Mouse (Mus musculus) neural tube, embryonic 14.5 days (tissue): ENCODE data around the gene Kcnh4. TPM values are rescaled to one million over a fixed set of nuclear protein-coding genes. Genes with fewer than 3 reads are reported as not detected.

Experiments used
- ATAC-seq: fragments of 200-750 bp; cut with Nextera tagmentation; 2 replicates; pipeline ENCODE4 v1.8.0; 2017; ENCODE audit warnings: low read depth, mild to moderate bottlenecking, moderate TSS enrichment, moderate library complexity
- H3K27ac ChIP-seq: fragments of 300-500 bp; sonication (generic); 2 replicates; pipeline ENCODE4 v1.5.1; 2014; ENCODE audit warnings: low read depth, mild to moderate bottlenecking, control low read depth, low read length, moderate library complexity, mixed read lengths
- H3K27me3 ChIP-seq: fragments of 300-500 bp; sonication (generic); 2 replicates; pipeline ENCODE4 v1.6.1; 2014; ENCODE audit warnings: low read length; ENCODE audit not compliant: control insufficient read depth, insufficient read depth
- H3K36me3 ChIP-seq: fragments of 300-500 bp; sonication (generic); 2 replicates; pipeline ENCODE4 v1.6.1; 2014; ENCODE audit warnings: low read length, mixed read lengths; ENCODE audit not compliant: control insufficient read depth, insufficient read depth
- H3K4me1 ChIP-seq: fragments of 300-500 bp; sonication (generic); 2 replicates; pipeline ENCODE4 v1.6.1; 2014; ENCODE audit warnings: low read length; ENCODE audit not compliant: control insufficient read depth, insufficient read depth
- H3K4me2 ChIP-seq: fragments of 300-500 bp; sonication (generic); 2 replicates; pipeline ENCODE4 v1.6.1; 2014; ENCODE audit warnings: mild to moderate bottlenecking, low read depth, low read length, control low read depth
- H3K4me3 ChIP-seq: fragments of 300-500 bp; sonication (generic); 2 replicates; pipeline ENCODE4 v1.5.1; 2014; ENCODE audit warnings: low read depth, low read length, control low read depth, mixed read lengths
- H3K9ac ChIP-seq: fragments of 300-500 bp; sonication (generic); replicated peaks from 2 replicates; pipeline ENCODE4 v1.6.1; 2014; ENCODE audit warnings: low read depth, mild to moderate bottlenecking, control low read depth, low read length, mixed read lengths
- H3K9me3 ChIP-seq: fragments of 300-500 bp; sonication (generic); 2 replicates; pipeline ENCODE4 v1.6.1; 2016; ENCODE audit warnings: low read length; ENCODE audit not compliant: control insufficient read depth
- WGBS: fragments of 180-500 bp; shearing (Covaris S2); extraction: QIAGEN DNeasy Blood & Tissue Kit; methylation state at CpG from one replicate; pipeline ENCODE4 v1.1.7; 2014; 5-methylcytosine and 5-hydroxymethylcytosine counted together
- polyA plus RNA-seq: library from polyadenylated mRNA; unstranded; fragments of >200 nt; fragmentation: Nextera tagmentation; extraction: Ambion mirVana; gene quantifications from 2 replicates; pipeline ENCODE4 v1.2.1, GENCODE M21; 2014

Kcnh4 gene
- 6.4 and 10.1 TPM in 2 replicates for polyA plus RNA-seq

GRCm38 (mm10) chr11:100759611-100760233 is at the start of gene Kcnh4:
Gene Kcnh4 (minus strand): TSS chr11:100759942.
- peaks cover 8% of the 10 kb centered on the region; the same call in 1 of the 2 replicates for H3K27me3 ChIP-seq
- H3K27ac ChIP-seq, result 0 out of 2 replicates have a peak within 1 kb of the TSS, but pooled peaks have one; percentile 28
- no peaks in the 10 kb centered on the region for H3K36me3 ChIP-seq
- ATAC-seq, result peak; percentile 54
- H3K9ac ChIP-seq, result peak within 1 kb of the TSS; percentile 58
- peak within 1 kb of the TSS; percentile 56 for H3K4me3 ChIP-seq
- H3K4me2 ChIP-seq, result peak within 1 kb of the TSS; percentile 62
- no peaks in the 10 kb centered on the region for H3K9me3 ChIP-seq
- WGBS, result 1% methylated on average over 48 of the region's 51 CpGs
- H3K4me1 ChIP-seq, result no peaks in the 10 kb centered on the region

GRCm38 (mm10) chr11:100806380-100807305 is 46.9 kb upstream of the Kcnh4 start:
- Histone ChIP-seq H3K4me3 (no peak overlapping the region), H3K36me3 (peaks cover 4% of the 10 kb centered on the region; the same call in 1 of the 2 replicates), H3K27me3 (no peaks in the 10 kb centered on the region), H3K4me2 (no peak overlapping the region), H3K27ac (no peak overlapping the region), H3K9ac (no peak overlapping the region), H3K4me1 (no peaks in the 10 kb centered on the region), H3K9me3 (no peaks in the 10 kb centered on the region)
- ATAC-seq, result no peak
- WGBS, result 75% methylated on average over 20 of the region's 20 CpGs

GRCm38 (mm10) chr11:100805535-100805934 is 45.8 kb upstream of the Kcnh4 start:
- no peak overlapping the region for H3K4me2 ChIP-seq
- H3K27ac ChIP-seq, result no peak overlapping the region
- H3K27me3 ChIP-seq, result no peaks in the 10 kb centered on the region

GRCm38 (mm10) chr11:100804409-100804808 is 44.7 kb upstream of the Kcnh4 start:
- WGBS, result 97% methylated on average over 10 of the region's 10 CpGs
- no peaks in the 10 kb centered on the region for H3K4me1 ChIP-seq
- no peak overlapping the region for H3K4me2 ChIP-seq
- no peak overlapping the region for H3K27ac ChIP-seq
- ATAC-seq, result no peak
- no peaks in the 10 kb centered on the region for H3K9me3 ChIP-seq
- no peak overlapping the region for H3K4me3 ChIP-seq
- H3K27me3 ChIP-seq, result no peaks in the 10 kb centered on the region
- no peak overlapping the region for H3K9ac ChIP-seq
- peaks cover 4% of the 10 kb centered on the region; the same call in 1 of the 2 replicates for H3K36me3 ChIP-seq

More at GRCm38 (mm10) chr11:100805535-100805934, 45.8 kb upstream of the Kcnh4 start:
- H3K9me3 ChIP-seq, result no peaks in the 10 kb centered on the region
- no peaks in the 10 kb centered on the region for H3K4me1 ChIP-seq
- H3K9ac ChIP-seq, result no peak overlapping the region
- ATAC-seq, result no peak
- 87% methylated on average over 7 of the region's 7 CpGs for WGBS
- H3K36me3 ChIP-seq, result peaks cover 4% of the 10 kb centered on the region; the same call in 1 of the 2 replicates
- H3K4me3 ChIP-seq, result no peak overlapping the region

- Histone ChIP-seq H3K27me3 (no peaks in the 10 kb centered on the region), H3K4me3 (no peak overlapping the region), H3K36me3 (peaks cover 4% of the 10 kb centered on the region; the same call in 1 of the 2 replicates), H3K4me1 (no peaks in the 10 kb centered on the region), H3K9ac (no peak overlapping the region), H3K9me3 (no peaks in the 10 kb centered on the region), H3K4me2 (no peak overlapping the region), H3K27ac (no peak overlapping the region)
- 32% methylated on average over 5 of the region's 5 CpGs for WGBS
- ATAC-seq, result no peak
These were observed 39.7 kb upstream of the Kcnh4 start for GRCm38 (mm10) chr11:100799426-100799825.

GRCm38 (mm10) chr11:100796585-100796984 is 36.8 kb upstream of the Kcnh4 start:
- H3K27me3 ChIP-seq, result no peaks in the 10 kb centered on the region
- no peak overlapping the region for H3K9ac ChIP-seq
- H3K4me3 ChIP-seq, result no peak overlapping the region
- H3K9me3 ChIP-seq, result no peaks in the 10 kb centered on the region
- no peaks in the 10 kb centered on the region; the same call in 1 of the 2 replicates for H3K36me3 ChIP-seq
- WGBS, result 66% methylated on average over 8 of the region's 8 CpGs
- no peaks in the 10 kb centered on the region for H3K4me1 ChIP-seq
- no peak for ATAC-seq
- H3K27ac ChIP-seq, result no peak overlapping the region
- no peak overlapping the region for H3K4me2 ChIP-seq

GRCm38 (mm10) chr11:100795386-100795785 is 35.6 kb upstream of the Kcnh4 start:
- ATAC-seq, result no peak
- no peaks in the 10 kb centered on the region; the same call in 1 of the 2 replicates for H3K36me3 ChIP-seq
- H3K27me3 ChIP-seq, result no peaks in the 10 kb centered on the region
- no peak overlapping the region for H3K27ac ChIP-seq
- no peaks in the 10 kb centered on the region for H3K9me3 ChIP-seq
- 96% methylated on average over 2 of the region's 2 CpGs for WGBS
- no peak overlapping the region for H3K9ac ChIP-seq
- no peak overlapping the region for H3K4me3 ChIP-seq
- H3K4me1 ChIP-seq, result no peaks in the 10 kb centered on the region
- H3K4me2 ChIP-seq, result no peak overlapping the region

- no peak for ATAC-seq
- no peak overlapping the region for H3K4me3 ChIP-seq
- no peak overlapping the region for H3K9ac ChIP-seq
- H3K36me3 ChIP-seq, result no peaks in the 10 kb centered on the region; the same call in none of the 2 replicates
- no peaks in the 10 kb centered on the region for H3K4me1 ChIP-seq
- no peaks in the 10 kb centered on the region for H3K9me3 ChIP-seq
- no peak overlapping the region for H3K27ac ChIP-seq
- H3K27me3 ChIP-seq, result no peaks in the 10 kb centered on the region
- 90% methylated on average over 2 of the region's 2 CpGs for WGBS
- H3K4me2 ChIP-seq, result no peak overlapping the region
These were observed 31.8 kb upstream of the Kcnh4 start for GRCm38 (mm10) chr11:100791457-100792049.
